Mouse (Mus musculus) lung, embryonic 14.5 days (tissue): ENCODE measurements around the gene Stk38. TPM values are rescaled to one million over a fixed set of nuclear protein-coding genes. Genes with fewer than 3 reads are reported as not detected.
A peak's percentile ranks its signal among the peaks of the same experiment; 100 is the strongest.

Experiments used
- ATAC-seq: fragments of 200-750 bp; cut with Nextera tagmentation; 2 replicates; pipeline ENCODE4 v1.8.0; 2017; ENCODE audit warnings: mild to moderate bottlenecking, moderate TSS enrichment, moderate library complexity; ENCODE audit not compliant: insufficient read depth
- DNase-seq: peaks from one replicate; pipeline ENCODE4 v3.0.0-alpha.2; 2015
- H3K27ac ChIP-seq: fragments of 300-500 bp; sonication (generic); 2 replicates; pipeline ENCODE4 v1.5.1; 2014; ENCODE audit warnings: low read depth, mild to moderate bottlenecking, moderate library complexity
- H3K27me3 ChIP-seq: fragments of 300-500 bp; sonication (generic); 2 replicates; pipeline ENCODE4 v1.6.1; 2014; ENCODE audit warnings: low read length, control low read depth; ENCODE audit not compliant: insufficient read depth
- H3K36me3 ChIP-seq: fragments of 300-500 bp; sonication (generic); 2 replicates; pipeline ENCODE4 v1.6.1; 2014; ENCODE audit warnings: control low read depth; ENCODE audit not compliant: insufficient read depth
- H3K4me1 ChIP-seq: fragments of 300-500 bp; sonication (generic); 2 replicates; pipeline ENCODE4 v1.6.1; 2014; ENCODE audit warnings: antibody characterized with exemption, control low read depth; ENCODE audit not compliant: insufficient read depth
- H3K4me2 ChIP-seq: fragments of 300-500 bp; sonication (generic); 2 replicates; pipeline ENCODE4 v1.6.1; 2014; ENCODE audit warnings: mild to moderate bottlenecking
- H3K4me3 ChIP-seq: fragments of 300-500 bp; sonication (generic); 2 replicates; pipeline ENCODE4 v1.5.1; 2014; ENCODE audit warnings: low read depth, low read length
- H3K9ac ChIP-seq: fragments of 300-500 bp; sonication (generic); 2 replicates; pipeline ENCODE4 v1.6.1; 2014
- H3K9me3 ChIP-seq: fragments of 300-500 bp; sonication (generic); 2 replicates; pipeline ENCODE4 v1.6.1; 2016; ENCODE audit warnings: low read depth, low read length, control low read depth
- CTCF ChIP-seq: IDR thresholded peaks from 2 replicates; pipeline ENCODE4 v1.5.1; 2016; ENCODE audit warnings: antibody characterized with exemption, low read depth
- WGBS: fragments of 180-500 bp; shearing (Covaris S2); extraction: QIAGEN DNeasy Blood & Tissue Kit; methylation state at CpG from one replicate; pipeline ENCODE4 v1.1.7; 2014; 5-methylcytosine and 5-hydroxymethylcytosine counted together
- polyA plus RNA-seq: library from polyadenylated mRNA; unstranded; fragments of >200 nt; fragmentation: Nextera tagmentation; extraction: Ambion mirVana; gene quantifications from 2 replicates; pipeline ENCODE4 v1.2.1, GENCODE M21; 2014

The Stk38 gene
- polyA plus RNA-seq, 1 experiment from 2014 or later, result 104 TPM

- ATAC-seq, result no peak
- peak overlapping the region; percentile 82 for H3K4me2 ChIP-seq
- no peaks in the 10 kb centered on the region for H3K9me3 ChIP-seq
- peak; percentile 30 for DNase-seq
- H3K4me1 ChIP-seq, result peaks cover 13% of the 10 kb centered on the region
- peak overlapping the region; percentile 79 for H3K9ac ChIP-seq
- WGBS, result 4% methylated on average over 9 of the region's 9 CpGs
- H3K27ac ChIP-seq, result peak overlapping the region; percentile 93
- no peaks in the 10 kb centered on the region for H3K27me3 ChIP-seq
- 0 out of 2 replicates have a peak, but pooled peaks cover 9% of the 10 kb centered on the region for H3K36me3 ChIP-seq
- no peak for TF ChIP-seq CTCF
- peak overlapping the region; percentile 77 for H3K4me3 ChIP-seq
Measured at GRCm38 (mm10) chr17:28953251-28953650, 54.5 kb downstream of the Stk38 start.

DNA sequence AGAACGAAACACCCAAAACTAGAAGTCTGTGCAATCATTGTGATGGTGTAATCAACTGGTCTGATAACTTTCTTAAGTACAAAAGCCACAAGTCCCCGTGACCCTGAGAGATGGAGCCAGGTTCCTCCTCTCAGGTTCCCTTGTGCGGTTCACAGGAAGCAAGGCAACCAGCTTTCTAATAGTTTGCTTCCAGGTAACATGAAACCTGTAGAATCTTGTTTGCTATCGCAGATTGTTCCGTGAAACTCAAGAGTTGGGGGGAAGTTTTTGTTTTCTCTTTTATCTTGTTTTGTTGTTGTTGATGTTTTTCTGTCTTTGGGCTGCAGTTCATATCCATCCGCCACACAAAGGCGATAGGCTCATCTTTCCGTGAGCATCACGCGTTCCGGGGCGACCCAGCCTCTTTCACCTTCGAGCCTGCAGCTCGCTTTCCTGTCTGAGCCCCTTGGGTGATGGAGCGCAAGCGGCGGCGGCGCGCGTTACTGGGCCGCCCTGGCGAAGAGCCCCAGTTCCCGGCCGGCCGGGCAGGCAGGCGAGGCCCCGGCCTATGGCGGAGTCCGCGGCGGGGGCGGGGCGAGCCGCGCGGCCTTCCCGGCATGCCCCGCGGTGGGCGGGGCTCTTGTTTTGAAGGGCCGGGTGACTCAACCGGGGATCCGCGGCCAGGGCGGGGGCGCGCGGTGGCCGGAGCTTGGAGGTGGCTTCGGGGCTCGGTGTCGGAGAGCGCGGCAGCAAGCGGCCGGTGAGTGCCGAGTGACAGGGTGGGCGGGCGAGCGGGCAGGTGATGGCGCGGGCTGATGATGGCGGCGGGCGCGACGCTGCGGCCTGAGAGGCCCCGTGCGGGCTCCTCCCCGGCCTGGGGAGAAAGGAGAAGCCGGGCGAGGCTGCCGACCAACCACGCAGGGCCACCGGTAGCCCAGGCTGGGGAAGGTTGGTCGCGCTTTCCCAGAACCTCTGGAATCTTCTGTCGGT lies 55.7 kb downstream of the Stk38 start, which contains the start of gene Kctd20:
Gene Kctd20, plus strand, starts transcription at position 120 of the 969 bp plus-strand sequence.
- H3K4me3 ChIP-seq, result peak within 1 kb of the TSS; percentile 77
- 0 out of 2 replicates have a peak, but pooled peaks cover 2% of the 10 kb centered on the region for H3K36me3 ChIP-seq
- DNase-seq, result peak; percentile 96
- TF ChIP-seq CTCF, result no peak
- H3K27ac ChIP-seq, result peak within 1 kb of the TSS; percentile 93
- H3K4me1 ChIP-seq, result peaks cover 13% of the 10 kb centered on the region
- no peaks in the 10 kb centered on the region for H3K27me3 ChIP-seq
- peak; percentile 94 for ATAC-seq
- H3K9ac ChIP-seq, result peak within 1 kb of the TSS; percentile 79
- H3K4me2 ChIP-seq, result peak within 1 kb of the TSS; percentile 82
- no peaks in the 10 kb centered on the region for H3K9me3 ChIP-seq
- 2% methylated on average over 73 of the region's 80 CpGs for WGBS

- DNase-seq (no peak), ATAC-seq (no peak)
- no peak overlapping the region for H3K4me3 ChIP-seq
- H3K9me3 ChIP-seq, result no peaks in the 10 kb centered on the region
- H3K27me3 ChIP-seq, result no peaks in the 10 kb centered on the region
- 62% methylated on average over 4 of the region's 4 CpGs for WGBS
- no peak for TF ChIP-seq CTCF
- H3K4me2 ChIP-seq, result no peak overlapping the region
- H3K4me1 ChIP-seq, result peaks cover 13% of the 10 kb centered on the region
- H3K27ac ChIP-seq, result no peak overlapping the region
- no peak overlapping the region for H3K9ac ChIP-seq
- 0 out of 2 replicates have a peak, but pooled peaks cover 2% of the 10 kb centered on the region for H3K36me3 ChIP-seq
Measured at GRCm38 (mm10) chr17:28950751-28951150, 57.0 kb downstream of the Stk38 start.

GRCm38 (mm10) chr17:28948661-28949060 lies 59.1 kb downstream of the Stk38 start:
- Histone ChIP-seq H3K4me3 (no peak overlapping the region), H3K27me3 (no peaks in the 10 kb centered on the region), H3K4me1 (peaks cover 7% of the 10 kb centered on the region), H3K27ac (no peak overlapping the region), H3K9ac (no peak overlapping the region), H3K9me3 (no peaks in the 10 kb centered on the region), H3K36me3 (no peaks in the 10 kb centered on the region), H3K4me2 (no peak overlapping the region)
- no peak for TF ChIP-seq CTCF
- WGBS, result 36% methylated on average over 4 of the region's 4 CpGs
- no peak for ATAC-seq
- DNase-seq, result peak; percentile 48

DNA sequence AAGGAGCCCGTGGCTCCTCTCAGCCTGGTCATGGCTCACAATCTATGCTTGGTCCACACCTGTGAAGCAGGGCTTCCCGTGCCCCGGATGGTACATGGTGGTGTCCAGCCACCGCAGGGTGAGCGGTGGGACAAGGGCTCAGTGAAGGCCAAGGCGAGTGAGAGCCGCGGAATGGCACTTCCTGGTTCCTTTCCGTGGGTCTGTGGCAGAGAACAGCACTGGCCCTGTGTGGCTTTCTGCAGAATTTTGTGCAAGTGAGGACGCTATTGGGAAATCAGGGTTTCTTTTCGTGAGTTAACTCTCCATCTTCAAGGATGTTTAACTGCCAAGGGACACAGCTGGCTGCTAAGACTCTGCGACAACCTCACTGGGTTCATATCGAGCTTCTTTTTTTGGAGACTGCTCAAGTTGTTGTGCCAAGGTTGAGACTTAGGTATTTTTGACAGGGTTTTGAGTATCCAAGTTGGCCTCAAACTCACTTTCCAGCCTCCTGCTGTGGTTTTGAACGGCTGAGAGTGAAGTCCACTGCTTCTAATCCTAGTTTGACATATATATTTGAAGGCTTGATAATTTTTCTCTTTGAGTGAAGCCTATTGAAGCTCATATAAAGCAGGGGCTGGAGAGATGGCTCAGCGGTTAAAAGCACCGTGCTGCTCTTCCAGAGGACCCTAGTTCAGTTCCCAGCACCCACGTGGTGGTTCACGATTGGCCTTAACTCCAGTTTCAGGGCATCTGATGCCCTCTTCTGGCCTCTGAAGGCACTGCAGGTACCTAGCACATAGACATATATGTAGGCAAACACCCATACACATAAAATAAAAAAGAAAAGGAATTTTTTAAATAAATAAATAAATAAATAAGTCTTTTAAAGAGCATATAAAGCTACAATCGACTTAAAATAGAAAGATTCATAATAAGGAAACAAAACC lies 60.5 kb downstream of the Stk38 start:
- H3K9me3 ChIP-seq, result no peaks in the 10 kb centered on the region
- H3K4me1 ChIP-seq, result peaks cover 5% of the 10 kb centered on the region
- 90% methylated on average over 19 of the region's 19 CpGs for WGBS
- no peak overlapping the region for H3K4me3 ChIP-seq
- H3K4me2 ChIP-seq, result no peak overlapping the region
- no peak overlapping the region for H3K27ac ChIP-seq
- no peaks in the 10 kb centered on the region for H3K36me3 ChIP-seq
- peak; percentile 15; the same call in 1 of the 2 replicates for TF ChIP-seq CTCF
- no peak overlapping the region for H3K9ac ChIP-seq
- ATAC-seq, result no peak
- DNase-seq, result no peak
- no peaks in the 10 kb centered on the region for H3K27me3 ChIP-seq

GRCm38 (mm10) chr17:28944481-28944880 lies 63.3 kb downstream of the Stk38 start:
- H3K27me3 ChIP-seq, result no peaks in the 10 kb centered on the region
- H3K9me3 ChIP-seq, result no peaks in the 10 kb centered on the region
- H3K27ac ChIP-seq, result no peak overlapping the region
- TF ChIP-seq CTCF, result no peak
- ATAC-seq (no peak), DNase-seq (no peak)
- no peaks in the 10 kb centered on the region for H3K36me3 ChIP-seq
- no peak overlapping the region for H3K9ac ChIP-seq
- H3K4me1 ChIP-seq, result no peaks in the 10 kb centered on the region
- 84% methylated on average over 7 of the region's 7 CpGs for WGBS
- H3K4me3 ChIP-seq, result no peak overlapping the region
- H3K4me2 ChIP-seq, result no peak overlapping the region
